Mouse (Mus musculus): ENCODE results near the gene Szt2.

GRCm38 (mm10) chr4:118446415-118447153, 37.5 kb upstream of the Szt2 start:
- TF ChIP-seq CTCF (IDR thresholded peaks at IDR 0.05; ENCODE audit: extremely low read depth, insufficient read depth, insufficient read length, insufficient replicate concordance) (no peak), POLR2A (IDR thresholded peaks at IDR 0.05; ENCODE audit: low read depth, low read length) (no peak)

All from spleen, adult 2 months (tissue).